Mouse (Mus musculus): ENCODE measurements around the gene Ablim1. TPM values are rescaled to one million over a fixed set of nuclear protein-coding genes. Genes with fewer than 3 reads are reported as not detected.

Gene Ablim1
- polyA plus RNA-seq, 1 experiment from 2014 or later = 39.3 TPM

DNA sequence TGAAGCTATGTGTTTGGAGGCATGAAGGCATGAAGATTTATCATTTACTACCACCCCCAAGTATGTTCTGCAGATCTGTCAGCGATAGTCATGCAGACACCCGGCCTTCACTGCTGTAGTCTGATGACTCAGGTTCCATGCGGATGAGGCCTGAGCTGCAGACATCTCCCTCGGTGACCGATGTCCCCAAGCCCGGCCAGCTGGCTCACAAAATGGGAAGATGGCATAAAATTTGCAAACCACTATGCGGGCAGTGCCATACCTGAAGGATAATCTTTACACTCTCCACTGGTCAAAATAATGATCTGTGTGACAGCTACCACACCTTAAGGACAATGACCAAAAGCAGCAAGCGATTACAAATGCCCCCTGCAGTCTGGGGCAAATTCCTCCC is 113.6 kb downstream of the Ablim1 start:
- H3K27me3 ChIP-seq (ENCODE audit: insufficient read depth, low read length) = no peaks in the 10 kb centered on the region
- no peak overlapping the region for H3K4me2 ChIP-seq (replicated peaks; ENCODE audit: low read depth, low read length)
- ATAC-seq (ENCODE audit: low FRiP score, low TSS enrichment) = no peak
- no peaks in the 10 kb centered on the region for H3K9me3 ChIP-seq (ENCODE audit: low read length)
- H3K4me1 ChIP-seq (ENCODE audit: insufficient read depth, low read length) = peaks cover 35% of the 10 kb centered on the region
- H3K4me3 ChIP-seq (ENCODE audit: low read length) = no peak overlapping the region
- H3K9ac ChIP-seq (replicated peaks; ENCODE audit: low read length) = no peak overlapping the region
- 74% methylated on average over 8 of the region's 8 CpGs for WGBS
- no peak overlapping the region for H3K27ac ChIP-seq (ENCODE audit: low read length)
- H3K36me3 ChIP-seq (ENCODE audit: insufficient read depth, low read length) = no peaks in the 10 kb centered on the region

DNA sequence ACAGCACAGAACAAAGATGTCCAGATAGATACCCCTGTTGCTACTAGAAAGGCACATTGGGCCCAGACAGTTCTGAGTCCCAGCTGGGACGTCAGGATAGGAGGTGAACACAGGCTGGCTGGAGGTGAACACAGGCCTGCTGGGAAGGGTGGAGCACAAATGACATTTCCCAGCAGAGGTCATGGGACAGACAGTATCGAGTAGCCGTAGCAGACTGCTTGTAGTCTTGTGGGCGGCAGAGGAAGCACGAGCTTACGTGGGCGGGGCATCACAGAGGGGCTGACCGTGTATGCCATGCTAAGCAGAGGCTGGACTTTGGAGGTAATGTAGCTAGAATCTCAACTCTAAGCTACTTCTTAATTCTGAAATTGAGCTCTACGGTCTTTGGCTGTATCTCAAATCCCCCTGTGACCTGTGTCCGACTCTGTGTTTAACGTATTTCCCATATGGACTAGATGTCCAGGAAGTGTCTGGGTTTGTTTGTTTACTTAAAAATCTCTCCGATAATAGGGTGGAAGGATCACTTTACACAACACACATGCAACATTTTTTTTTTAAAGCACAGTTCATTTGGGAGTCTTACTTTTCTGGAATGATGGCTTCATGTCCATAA is 114.1 kb downstream of the Ablim1 start:
- Histone ChIP-seq H3K4me1 (ENCODE audit: insufficient read depth, low read length) (peaks cover 35% of the 10 kb centered on the region), H3K4me2 (replicated peaks; ENCODE audit: low read depth, low read length) (no peak overlapping the region), H3K27ac (ENCODE audit: low read length) (no peak overlapping the region), H3K4me3 (ENCODE audit: low read length) (no peak overlapping the region), H3K9me3 (ENCODE audit: low read length) (no peaks in the 10 kb centered on the region), H3K36me3 (ENCODE audit: insufficient read depth, low read length) (no peaks in the 10 kb centered on the region), H3K27me3 (ENCODE audit: insufficient read depth, low read length) (no peaks in the 10 kb centered on the region), H3K9ac (replicated peaks; ENCODE audit: low read length) (no peak overlapping the region)
- 0 out of 2 replicates have a peak, but pooled peaks have one; percentile 13 for ATAC-seq (ENCODE audit: low FRiP score, low TSS enrichment)
- 24% methylated on average over 12 of the region's 12 CpGs for WGBS

DNA sequence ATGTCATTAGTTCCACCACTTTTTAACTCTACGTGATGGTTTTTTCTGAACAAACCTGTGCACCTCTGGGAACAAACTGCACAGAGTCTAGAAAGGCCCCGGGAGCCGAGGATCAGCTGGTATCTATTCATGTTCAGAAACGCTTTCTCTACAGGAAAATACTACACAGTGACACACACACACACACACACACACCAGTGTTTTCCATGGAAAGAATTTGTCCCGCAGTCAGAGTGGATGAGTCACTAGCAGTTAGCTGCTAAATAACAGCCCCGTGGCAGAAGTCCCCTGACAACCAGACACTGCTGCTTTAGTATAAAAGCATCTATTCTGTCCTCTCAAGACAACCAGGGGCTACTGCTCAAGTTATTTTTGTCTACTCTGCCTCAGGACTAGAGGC is 115.4 kb downstream of the Ablim1 start:
- ATAC-seq (ENCODE audit: low FRiP score, low TSS enrichment) = no peak
- Histone ChIP-seq H3K4me2 (replicated peaks; ENCODE audit: low read depth, low read length) (no peak overlapping the region), H3K36me3 (ENCODE audit: insufficient read depth, low read length) (no peaks in the 10 kb centered on the region), H3K9ac (replicated peaks; ENCODE audit: low read length) (no peak overlapping the region), H3K9me3 (ENCODE audit: low read length) (no peaks in the 10 kb centered on the region), H3K4me1 (ENCODE audit: insufficient read depth, low read length) (peaks cover 35% of the 10 kb centered on the region), H3K27me3 (ENCODE audit: insufficient read depth, low read length) (no peaks in the 10 kb centered on the region), H3K27ac (ENCODE audit: low read length) (no peak overlapping the region), H3K4me3 (ENCODE audit: low read length) (no peak overlapping the region)
- WGBS = 44% methylated on average over 6 of the region's 6 CpGs

DNA sequence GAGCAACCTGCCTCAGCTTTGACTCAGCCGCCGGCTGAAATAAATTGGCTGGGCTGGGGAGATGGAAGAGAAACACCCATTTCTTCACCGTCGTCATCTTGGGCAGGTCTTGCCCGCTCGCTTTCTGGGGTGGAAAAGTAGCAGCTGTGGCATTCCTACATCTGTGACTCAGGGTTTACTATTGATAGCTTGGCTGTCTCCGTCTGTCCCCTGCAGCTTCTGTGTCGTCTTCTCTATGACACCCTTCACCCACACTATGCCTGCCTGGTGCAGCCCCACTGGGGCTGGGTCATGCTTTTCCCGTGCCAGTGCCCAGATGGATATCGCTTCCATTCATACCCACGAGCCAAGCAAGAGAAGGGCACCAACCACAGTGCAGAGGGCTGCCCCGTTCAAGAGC is 116.2 kb downstream of the Ablim1 start:
- WGBS = 63% methylated on average over 12 of the region's 12 CpGs
- H3K36me3 ChIP-seq (ENCODE audit: insufficient read depth, low read length) = no peaks in the 10 kb centered on the region
- no peaks in the 10 kb centered on the region for H3K9me3 ChIP-seq (ENCODE audit: low read length)

DNA sequence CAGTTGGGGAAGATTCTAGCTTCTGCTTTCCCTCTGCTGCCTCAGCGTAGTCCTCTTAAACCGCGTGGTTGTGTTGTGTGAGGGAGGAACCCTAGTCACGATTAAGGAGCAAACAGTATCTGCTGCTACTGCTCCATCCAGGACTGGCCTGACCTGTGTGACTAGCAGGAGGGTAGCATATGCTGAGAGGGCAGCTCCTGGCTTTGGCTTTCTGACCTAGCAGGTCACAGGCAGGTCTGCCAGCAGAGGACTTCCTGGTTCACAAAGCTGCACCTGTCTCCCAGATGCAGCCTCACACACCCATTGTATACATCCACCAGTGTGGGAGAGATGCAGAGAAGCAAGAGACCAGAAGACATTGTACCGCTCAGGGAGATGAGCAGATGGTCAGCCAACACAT is 116.7 kb downstream of the Ablim1 start:
- Histone ChIP-seq H3K4me1 (ENCODE audit: insufficient read depth, low read length) (peaks cover 35% of the 10 kb centered on the region), H3K36me3 (ENCODE audit: insufficient read depth, low read length) (no peaks in the 10 kb centered on the region), H3K9ac (replicated peaks; ENCODE audit: low read length) (no peak overlapping the region), H3K27ac (ENCODE audit: low read length) (peak overlapping the region; percentile 63; the same call in 1 of the 2 replicates), H3K27me3 (ENCODE audit: insufficient read depth, low read length) (no peaks in the 10 kb centered on the region), H3K9me3 (ENCODE audit: low read length) (no peaks in the 10 kb centered on the region), H3K4me2 (replicated peaks; ENCODE audit: low read depth, low read length) (peak overlapping the region; percentile 73), H3K4me3 (ENCODE audit: low read length) (no peak overlapping the region)
- WGBS = 39% methylated on average over 5 of the region's 5 CpGs
- ATAC-seq (ENCODE audit: low FRiP score, low TSS enrichment) = no peak

More for the DNA sequence above, 116.2 kb downstream of the Ablim1 start:
- no peak overlapping the region for H3K4me2 ChIP-seq (replicated peaks; ENCODE audit: low read depth, low read length)
- H3K4me1 ChIP-seq (ENCODE audit: insufficient read depth, low read length) = peaks cover 35% of the 10 kb centered on the region
- H3K4me3 ChIP-seq (ENCODE audit: low read length) = no peak overlapping the region
- ATAC-seq (ENCODE audit: low FRiP score, low TSS enrichment) = no peak
- H3K9ac ChIP-seq (replicated peaks; ENCODE audit: low read length) = no peak overlapping the region
- no peaks in the 10 kb centered on the region for H3K27me3 ChIP-seq (ENCODE audit: insufficient read depth, low read length)
- no peak overlapping the region for H3K27ac ChIP-seq (ENCODE audit: low read length)

DNA sequence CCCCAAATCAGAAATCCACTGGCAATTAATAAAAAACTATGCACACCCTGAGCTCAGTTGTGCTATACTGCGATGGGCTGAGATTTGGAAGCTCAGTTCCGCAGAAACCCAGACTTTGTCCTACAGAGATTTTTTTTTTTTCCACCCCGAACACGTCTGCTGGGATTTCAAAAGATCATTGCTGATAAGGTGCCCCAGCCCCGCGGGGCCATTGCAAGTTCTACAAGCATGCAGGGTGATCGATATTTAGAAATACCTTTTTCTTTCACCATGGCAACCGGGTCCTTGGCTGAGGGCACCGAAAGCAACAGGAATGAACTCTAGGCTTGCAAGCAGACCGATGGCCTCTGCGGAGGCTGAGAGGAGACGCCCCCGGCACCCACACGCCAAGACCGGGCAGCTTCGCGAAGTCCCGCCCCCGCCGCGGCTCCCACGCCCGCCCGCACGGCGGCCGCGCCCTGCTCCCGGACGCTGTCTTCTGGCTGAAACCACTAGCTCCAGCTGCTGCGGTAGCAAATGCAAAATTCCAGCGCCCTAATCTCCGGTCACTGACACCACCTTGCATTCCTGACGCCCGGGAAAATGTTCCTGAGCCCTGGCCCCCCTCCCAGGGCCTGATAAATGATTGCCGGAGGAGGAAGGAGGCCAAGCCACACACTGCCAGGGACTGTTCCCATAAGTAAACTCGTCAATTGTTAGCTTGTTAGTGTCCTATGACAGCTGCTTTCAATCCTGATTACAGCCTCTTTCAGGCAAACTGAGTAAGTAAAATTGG is 117.5 kb downstream of the Ablim1 start:
- H3K4me2 ChIP-seq (replicated peaks; ENCODE audit: low read depth, low read length) = peak overlapping the region; percentile 73
- peak overlapping the region; percentile 51 for H3K4me3 ChIP-seq (ENCODE audit: low read length)
- peak; percentile 90 for ATAC-seq (ENCODE audit: low FRiP score, low TSS enrichment)
- no peaks in the 10 kb centered on the region for H3K36me3 ChIP-seq (ENCODE audit: insufficient read depth, low read length)
- WGBS = 3% methylated on average over 37 of the region's 37 CpGs
- peak overlapping the region; percentile 60 for H3K9ac ChIP-seq (replicated peaks; ENCODE audit: low read length)
- H3K4me1 ChIP-seq (ENCODE audit: insufficient read depth, low read length) = peaks cover 35% of the 10 kb centered on the region
- H3K27ac ChIP-seq (ENCODE audit: low read length) = peak overlapping the region; percentile 63
- no peaks in the 10 kb centered on the region for H3K9me3 ChIP-seq (ENCODE audit: low read length)
- H3K27me3 ChIP-seq (ENCODE audit: insufficient read depth, low read length) = no peaks in the 10 kb centered on the region

DNA sequence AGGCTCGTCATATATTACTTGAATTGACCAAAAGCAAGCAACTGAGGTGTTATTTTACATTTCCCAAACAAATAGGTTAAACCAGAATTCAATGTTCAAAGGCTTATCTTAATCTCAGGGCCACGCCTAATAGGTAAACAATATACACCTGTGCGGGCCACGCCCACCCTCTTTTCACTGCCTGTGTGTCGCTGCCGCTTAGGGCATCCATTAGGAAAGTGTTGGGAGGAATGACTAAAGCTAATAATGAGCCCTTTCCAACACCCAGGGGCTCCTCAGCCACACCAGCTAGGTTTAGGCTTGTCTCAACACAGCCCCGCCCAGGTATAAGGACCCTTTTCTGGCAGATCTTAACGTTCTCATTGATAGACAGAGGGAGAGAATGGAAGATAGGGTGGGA is 118.1 kb downstream of the Ablim1 start:
- ATAC-seq (ENCODE audit: low FRiP score, low TSS enrichment) = no peak
- H3K27ac ChIP-seq (ENCODE audit: low read length) = no peak overlapping the region
- no peaks in the 10 kb centered on the region for H3K36me3 ChIP-seq (ENCODE audit: insufficient read depth, low read length)
- H3K9me3 ChIP-seq (ENCODE audit: low read length) = no peaks in the 10 kb centered on the region
- peak overlapping the region; percentile 73 for H3K4me2 ChIP-seq (replicated peaks; ENCODE audit: low read depth, low read length)
- peaks cover 35% of the 10 kb centered on the region for H3K4me1 ChIP-seq (ENCODE audit: insufficient read depth, low read length)
- peak overlapping the region; percentile 51 for H3K4me3 ChIP-seq (ENCODE audit: low read length)
- peak overlapping the region; percentile 60; the same call in 1 of the 2 replicates for H3K9ac ChIP-seq (replicated peaks; ENCODE audit: low read length)
- no peaks in the 10 kb centered on the region for H3K27me3 ChIP-seq (ENCODE audit: insufficient read depth, low read length)
- WGBS = 41% methylated on average over 8 of the region's 8 CpGs

DNA sequence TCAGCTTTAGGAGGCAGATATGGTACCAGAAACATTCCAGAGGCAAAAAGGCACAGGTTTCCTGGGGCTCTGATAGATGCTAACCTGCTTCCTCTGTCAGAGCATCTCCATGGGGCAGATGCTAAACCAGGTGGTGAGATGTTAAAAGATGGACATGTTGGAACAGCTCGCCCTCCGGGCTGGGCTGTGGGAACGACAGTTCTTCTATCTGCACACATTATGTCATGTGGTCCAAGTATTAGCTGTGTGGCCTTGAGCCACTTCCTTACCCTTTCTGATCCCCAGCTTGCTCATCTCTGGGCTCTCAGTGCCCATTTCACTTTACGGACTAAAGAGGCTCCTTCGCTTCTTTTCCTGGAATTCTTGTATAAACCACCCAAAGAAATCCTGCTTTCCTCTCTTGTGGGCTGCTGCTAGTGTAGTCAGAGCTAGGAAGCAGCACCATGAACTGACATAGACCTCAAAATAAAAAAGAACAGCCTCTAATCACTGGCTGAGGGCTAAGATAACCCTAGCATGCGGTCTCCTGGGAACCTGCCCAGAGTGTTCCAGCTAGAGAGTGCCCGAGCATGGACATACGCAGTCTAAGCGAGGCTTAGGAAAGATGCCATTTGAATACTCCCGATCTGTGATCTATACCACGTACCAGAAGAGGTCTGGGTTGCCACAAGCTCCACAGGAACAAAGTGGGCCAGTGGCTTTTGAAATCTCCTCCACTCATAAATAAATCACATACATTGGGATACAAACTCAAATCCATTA is 119.4 kb downstream of the Ablim1 start:
- Histone ChIP-seq H3K9me3 (ENCODE audit: low read length) (no peaks in the 10 kb centered on the region), H3K27me3 (ENCODE audit: insufficient read depth, low read length) (no peaks in the 10 kb centered on the region), H3K27ac (ENCODE audit: low read length) (no peak overlapping the region), H3K4me3 (ENCODE audit: low read length) (no peak overlapping the region), H3K4me1 (ENCODE audit: insufficient read depth, low read length) (peaks cover 28% of the 10 kb centered on the region), H3K4me2 (replicated peaks; ENCODE audit: low read depth, low read length) (no peak overlapping the region), H3K9ac (replicated peaks; ENCODE audit: low read length) (no peak overlapping the region), H3K36me3 (ENCODE audit: insufficient read depth, low read length) (no peaks in the 10 kb centered on the region)
- no peak for ATAC-seq (ENCODE audit: low FRiP score, low TSS enrichment)
- WGBS = 93% methylated on average over 11 of the region's 11 CpGs

DNA sequence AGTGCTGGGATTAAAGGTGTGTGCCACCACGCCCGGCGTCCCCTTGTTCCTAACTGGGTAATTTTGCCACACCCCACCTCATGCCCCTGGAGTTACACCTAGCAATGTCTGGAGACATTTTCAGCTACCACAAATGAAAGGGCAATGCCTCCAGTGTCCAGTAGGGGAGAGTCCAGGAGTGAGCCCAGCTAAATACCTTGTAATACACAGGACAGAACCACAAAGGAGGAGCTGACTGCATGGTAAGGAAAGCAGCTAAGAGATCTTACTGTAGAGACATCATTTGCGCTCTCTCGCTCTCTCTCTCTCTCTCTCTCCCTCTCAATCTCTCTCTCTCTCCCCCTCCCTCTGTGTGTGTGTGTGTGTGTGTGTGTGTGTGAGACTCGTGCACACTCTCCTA is 120.8 kb downstream of the Ablim1 start:
- Histone ChIP-seq H3K4me3 (ENCODE audit: low read length) (no peak overlapping the region), H3K27ac (ENCODE audit: low read length) (no peak overlapping the region), H3K4me1 (ENCODE audit: insufficient read depth, low read length) (peaks cover 26% of the 10 kb centered on the region), H3K9me3 (ENCODE audit: low read length) (no peaks in the 10 kb centered on the region), H3K27me3 (ENCODE audit: insufficient read depth, low read length) (no peaks in the 10 kb centered on the region), H3K4me2 (replicated peaks; ENCODE audit: low read depth, low read length) (no peak overlapping the region), H3K36me3 (ENCODE audit: insufficient read depth, low read length) (no peaks in the 10 kb centered on the region), H3K9ac (replicated peaks; ENCODE audit: low read length) (no peak overlapping the region)
- 0 out of 2 replicates have a peak, but pooled peaks have one; percentile 28 for ATAC-seq (ENCODE audit: low FRiP score, low TSS enrichment)
- 81% methylated on average over 6 of the region's 6 CpGs for WGBS
